Mouse (Mus musculus) megakaryocyte, embryonic 14.5 days (primary cell): ENCODE data around the gene Pbxip1. TPM values are rescaled to one million over a fixed set of nuclear protein-coding genes. Genes with fewer than 3 reads are reported as not detected.

ENCODE experiments used
- H3K27me3 ChIP-seq: replicated peaks from 2 replicates; pipeline ENCODE3; 2012; ENCODE audit warnings: inconsistent platforms
- H3K36me3 ChIP-seq: replicated peaks from 2 replicates; pipeline ENCODE3; 2012; ENCODE audit warnings: low read length, inconsistent platforms, mixed read lengths
- H3K4me1 ChIP-seq: 2 replicates; pipeline ENCODE4 v1.6.1; 2012; ENCODE audit warnings: inconsistent platforms
- H3K4me3 ChIP-seq: replicated peaks from 2 replicates; pipeline ENCODE3; 2012; ENCODE audit warnings: moderate library complexity, mild to moderate bottlenecking, inconsistent platforms
- H3K9me3 ChIP-seq: 2 replicates; pipeline ENCODE4 v1.6.1; 2012; ENCODE audit warnings: inconsistent platforms
- FLI1 ChIP-seq: IDR thresholded peaks from 2 replicates; pipeline ENCODE4 v1.6.1; 2012; ENCODE audit warnings: low read length, inconsistent platforms, mixed read lengths
- GATA1 ChIP-seq: IDR thresholded peaks from 3 replicates; pipeline ENCODE4 v1.6.1; 2012; ENCODE audit warnings: mixed read lengths, low read length, inconsistent platforms, borderline replicate concordance
- polyA plus RNA-seq: library from polyadenylated mRNA; stranded (reverse); fragments of >175 nt; gene quantifications from 2 replicates; pipeline ENCODE4 v1.2.3, GENCODE M21; 2012; ENCODE audit warnings: low replicate concordance; ENCODE audit not compliant: insufficient read depth

The Pbxip1 gene
- polyA plus RNA-seq, 1 experiment: 23.0 TPM

DNA sequence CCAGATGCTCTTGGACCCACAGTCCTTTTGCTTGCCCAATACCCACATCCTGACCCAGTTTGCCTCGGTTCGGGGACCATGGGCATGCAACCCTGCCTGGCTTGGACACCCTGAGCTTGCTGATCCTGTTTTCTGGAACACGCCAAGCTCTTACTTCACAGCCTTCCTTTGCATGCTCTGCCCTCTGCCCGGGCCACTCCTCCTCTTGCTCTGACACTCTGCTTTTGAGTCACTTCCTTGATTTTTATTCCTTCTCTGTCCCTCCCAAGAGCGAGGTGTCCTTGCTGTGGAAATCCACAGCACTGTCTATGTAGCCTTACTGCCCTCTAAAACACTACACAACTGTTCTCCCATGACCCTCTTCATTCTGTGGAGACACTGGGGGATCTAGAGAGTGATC is 45.7 kb downstream of the Pbxip1 start:
- Histone ChIP-seq H3K27me3 (peaks cover 33% of the 10 kb centered on the region), H3K4me3 (no peak overlapping the region), H3K4me1 (peaks cover 33% of the 10 kb centered on the region), H3K36me3 (no peaks in the 10 kb centered on the region), H3K9me3 (no peaks in the 10 kb centered on the region)
- no peak for TF ChIP-seq GATA1
- no peak for TF ChIP-seq FLI1

DNA sequence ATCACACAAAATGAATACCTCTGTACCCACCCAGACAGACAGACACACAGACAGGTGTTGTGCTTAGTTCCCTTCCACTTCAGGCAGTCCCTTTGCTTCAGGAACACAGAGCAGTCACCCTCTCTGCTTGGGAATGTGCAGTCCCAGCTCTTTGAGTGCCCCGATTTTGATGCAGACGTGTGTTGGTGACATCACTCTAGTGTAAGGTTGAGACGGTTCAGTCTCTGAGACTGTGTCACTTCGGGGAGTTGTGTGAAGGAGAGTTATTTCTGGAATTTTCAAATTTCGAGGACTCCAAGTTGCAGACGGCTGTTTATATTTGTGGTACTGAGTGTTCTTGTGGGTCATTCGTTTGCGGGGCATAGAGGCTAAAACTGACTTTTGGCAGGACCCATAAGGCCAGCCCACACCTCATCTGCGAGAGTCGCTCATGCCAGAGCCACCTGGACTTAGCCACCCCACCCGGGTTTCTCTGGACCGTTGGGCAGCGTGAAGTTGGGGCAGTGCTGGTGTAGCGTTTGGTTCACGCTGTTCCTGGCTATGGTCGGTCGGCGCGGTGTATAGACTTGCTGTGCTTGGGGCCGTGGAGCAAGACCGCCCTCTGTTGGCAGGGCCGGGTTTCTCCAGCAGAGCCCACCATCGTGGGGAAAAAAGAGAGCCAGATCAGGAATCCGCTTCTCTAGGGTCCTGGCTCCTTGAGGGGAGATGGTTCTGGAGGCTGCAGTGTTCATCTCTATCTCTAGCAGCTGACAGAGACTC is 48.4 kb downstream of the Pbxip1 start:
- H3K4me3 ChIP-seq: peak overlapping the region; percentile 87

DNA sequence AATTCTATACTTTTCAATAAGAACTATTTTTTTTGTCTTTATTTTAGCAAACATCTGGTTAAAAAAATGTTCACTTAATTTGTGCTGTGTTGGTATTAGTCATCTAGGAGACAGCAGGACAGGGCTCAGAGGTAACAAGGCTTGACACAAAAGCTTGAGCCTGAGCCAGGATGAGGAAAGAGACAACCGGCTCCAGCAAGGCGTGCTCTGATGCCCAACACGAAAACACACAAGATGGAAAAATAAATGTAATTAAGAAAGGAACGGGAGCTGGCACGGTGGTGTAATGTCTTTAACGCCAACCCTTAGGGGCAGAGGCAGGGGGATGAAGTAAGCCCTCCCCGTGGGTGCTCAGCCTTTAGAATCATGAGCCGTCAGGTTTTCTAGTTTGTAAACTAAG is 49.6 kb downstream of the Pbxip1 start:
- H3K27me3 ChIP-seq: peaks cover 59% of the 10 kb centered on the region
- H3K4me3 ChIP-seq: no peak overlapping the region
- H3K4me1 ChIP-seq: peaks cover 24% of the 10 kb centered on the region
- no peak for TF ChIP-seq FLI1
- TF ChIP-seq GATA1: no peak
- H3K36me3 ChIP-seq: no peaks in the 10 kb centered on the region
- H3K9me3 ChIP-seq: peaks cover 6% of the 10 kb centered on the region

More for the DNA sequence above, 48.4 kb downstream of the Pbxip1 start:
- Histone ChIP-seq H3K27me3 (peaks cover 48% of the 10 kb centered on the region), H3K9me3 (no peaks in the 10 kb centered on the region), H3K4me1 (peaks cover 24% of the 10 kb centered on the region), H3K36me3 (no peaks in the 10 kb centered on the region)
- TF ChIP-seq FLI1 (no peak), GATA1 (no peak)

DNA sequence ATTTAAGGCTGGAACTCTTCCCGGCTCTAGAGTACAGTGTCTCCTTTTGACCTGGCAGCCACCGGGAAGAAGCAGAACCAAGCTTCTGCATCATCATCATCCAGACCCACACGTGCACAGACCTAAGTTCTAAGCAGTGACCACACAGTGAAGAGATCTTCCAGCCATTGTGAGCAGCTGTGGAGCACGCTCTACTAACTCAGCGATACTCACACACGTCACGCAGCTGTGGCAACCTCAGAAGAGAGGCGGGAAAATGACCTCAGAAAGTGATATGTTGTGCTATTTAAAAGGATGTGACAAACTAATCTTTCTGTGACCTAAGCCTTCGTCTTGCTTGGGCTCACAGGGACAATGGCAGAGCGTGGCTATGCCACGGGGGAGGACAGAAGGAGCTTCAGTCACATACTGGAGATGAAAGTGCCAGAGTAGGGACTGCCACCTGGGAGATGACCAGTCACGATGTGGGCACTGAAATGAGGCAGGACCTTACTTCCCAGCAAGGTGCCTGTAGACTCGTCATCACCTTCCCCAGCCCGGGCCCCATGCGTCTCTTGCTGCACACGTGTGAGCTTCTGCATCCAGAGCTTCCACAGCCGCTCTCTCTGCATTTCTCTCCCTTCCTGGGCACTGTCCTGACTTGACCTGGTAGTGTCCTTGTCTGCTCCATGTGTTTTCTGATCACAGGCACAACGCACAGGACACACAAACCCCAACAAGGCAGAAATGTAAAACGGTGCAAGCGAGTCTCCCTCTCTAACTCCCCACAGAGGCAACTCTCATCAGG is 50.6 kb downstream of the Pbxip1 start:
- peaks cover 6% of the 10 kb centered on the region for H3K9me3 ChIP-seq
- H3K4me1 ChIP-seq: peaks cover 18% of the 10 kb centered on the region
- no peak overlapping the region for H3K4me3 ChIP-seq
- peaks cover 67% of the 10 kb centered on the region for H3K27me3 ChIP-seq
- no peaks in the 10 kb centered on the region for H3K36me3 ChIP-seq
- TF ChIP-seq GATA1 (no peak), FLI1 (no peak)

DNA sequence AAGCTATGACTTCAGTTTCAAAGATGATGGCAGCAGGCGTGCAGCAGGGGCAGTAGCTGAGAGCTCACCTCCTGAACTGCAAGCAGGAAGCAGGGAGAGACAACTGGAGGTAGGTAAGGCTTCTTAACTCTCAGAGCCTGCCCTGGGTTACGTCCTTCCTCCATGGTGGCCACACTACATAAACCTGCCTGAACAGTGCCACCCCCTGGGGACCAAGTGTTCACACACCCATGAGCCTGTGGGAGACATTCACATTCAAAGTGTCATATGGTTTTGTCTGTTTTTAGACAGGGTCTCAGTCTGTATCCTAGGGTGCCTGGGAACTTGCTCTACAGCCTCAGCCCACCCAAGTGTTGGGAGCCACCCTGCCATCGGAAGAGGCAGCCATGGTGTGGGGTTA is 54.3 kb downstream of the Pbxip1 start:
- peaks cover 3% of the 10 kb centered on the region; the same call in 1 of the 2 replicates for H3K4me1 ChIP-seq
- TF ChIP-seq FLI1: no peak
- TF ChIP-seq GATA1: no peak
- H3K27me3 ChIP-seq: peaks cover 77% of the 10 kb centered on the region

DNA sequence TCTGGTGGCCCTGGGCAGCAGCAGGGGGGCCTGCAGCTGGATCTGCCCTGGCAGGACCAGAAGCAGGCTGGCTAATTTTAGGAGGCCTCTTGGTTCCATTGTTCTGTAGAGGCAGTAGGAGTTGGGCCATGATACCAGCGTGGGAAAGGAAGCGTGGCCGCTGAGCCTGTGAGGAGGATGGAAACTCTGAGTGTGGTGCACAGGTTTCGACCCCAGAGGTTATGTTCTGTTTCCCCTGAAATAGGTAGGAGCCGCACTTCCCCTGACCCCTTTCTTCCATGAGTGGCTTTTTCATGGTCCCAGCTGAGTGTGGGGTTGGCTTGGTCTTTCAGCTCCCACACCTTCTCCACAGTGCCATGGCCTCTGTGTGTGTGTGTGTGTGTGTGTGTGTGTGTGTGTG is 55.1 kb downstream of the Pbxip1 start:
- H3K27me3 ChIP-seq: peaks cover 76% of the 10 kb centered on the region
- H3K4me1 ChIP-seq: peaks cover 3% of the 10 kb centered on the region; the same call in 1 of the 2 replicates
- H3K4me3 ChIP-seq: no peak overlapping the region
- H3K36me3 ChIP-seq: no peaks in the 10 kb centered on the region
- TF ChIP-seq GATA1 (no peak), FLI1 (no peak)
- H3K9me3 ChIP-seq: peaks cover 29% of the 10 kb centered on the region

More for the DNA sequence above, 54.3 kb downstream of the Pbxip1 start:
- no peaks in the 10 kb centered on the region for H3K36me3 ChIP-seq
- no peak overlapping the region for H3K4me3 ChIP-seq
- H3K9me3 ChIP-seq: peaks cover 22% of the 10 kb centered on the region

DNA sequence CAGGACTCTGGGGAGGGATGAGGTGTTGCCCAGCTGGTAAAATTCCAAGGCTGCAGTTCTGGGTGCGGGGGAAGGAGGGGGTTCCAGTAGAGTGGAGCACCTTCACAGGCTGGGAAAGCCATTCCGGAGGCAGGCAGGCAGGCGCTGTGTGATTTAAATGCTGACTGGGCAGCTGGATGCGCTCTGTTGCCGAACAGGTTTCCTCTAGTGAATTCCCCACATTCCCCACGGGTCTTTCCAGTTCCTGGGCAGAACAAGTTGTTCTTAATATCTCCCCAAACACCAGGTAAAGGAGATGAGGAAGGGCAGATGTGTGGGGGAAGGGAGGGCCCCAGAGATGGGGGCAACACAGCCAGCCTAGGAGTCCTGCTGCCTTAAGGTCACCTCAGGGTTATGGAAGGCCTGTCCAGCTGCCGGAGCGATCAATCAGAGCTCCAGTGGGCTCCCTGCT is 56.2 kb downstream of the Pbxip1 start:
- Histone ChIP-seq H3K27me3 (peaks cover 66% of the 10 kb centered on the region), H3K4me1 (no peaks in the 10 kb centered on the region), H3K9me3 (peaks cover 35% of the 10 kb centered on the region), H3K4me3 (no peak overlapping the region), H3K36me3 (no peaks in the 10 kb centered on the region)
- TF ChIP-seq GATA1: no peak

DNA sequence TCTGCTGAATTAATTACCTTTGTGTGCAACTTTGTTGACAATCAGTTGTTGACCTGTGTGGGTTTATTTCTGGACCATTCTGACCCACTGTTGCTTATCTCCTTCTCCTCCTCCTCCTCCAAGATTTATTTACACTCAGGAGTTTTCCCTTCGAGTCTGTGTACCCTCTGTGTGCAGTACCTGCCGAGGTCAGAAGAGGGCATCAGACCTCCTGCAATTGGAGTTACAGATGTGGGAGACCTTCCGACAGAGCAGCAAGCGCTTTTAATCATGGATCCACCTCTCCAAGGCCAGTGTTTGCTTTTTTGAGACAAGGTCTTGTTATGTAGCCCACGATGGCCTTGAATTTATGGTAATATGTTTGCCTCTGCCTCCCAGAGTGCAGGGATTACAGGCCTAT is 58.1 kb downstream of the Pbxip1 start:
- TF ChIP-seq FLI1 (no peak), GATA1 (no peak)
- peaks cover 35% of the 10 kb centered on the region for H3K9me3 ChIP-seq
- no peaks in the 10 kb centered on the region for H3K4me1 ChIP-seq
- no peaks in the 10 kb centered on the region for H3K36me3 ChIP-seq
- H3K27me3 ChIP-seq: peaks cover 52% of the 10 kb centered on the region
- H3K4me3 ChIP-seq: no peak overlapping the region

DNA sequence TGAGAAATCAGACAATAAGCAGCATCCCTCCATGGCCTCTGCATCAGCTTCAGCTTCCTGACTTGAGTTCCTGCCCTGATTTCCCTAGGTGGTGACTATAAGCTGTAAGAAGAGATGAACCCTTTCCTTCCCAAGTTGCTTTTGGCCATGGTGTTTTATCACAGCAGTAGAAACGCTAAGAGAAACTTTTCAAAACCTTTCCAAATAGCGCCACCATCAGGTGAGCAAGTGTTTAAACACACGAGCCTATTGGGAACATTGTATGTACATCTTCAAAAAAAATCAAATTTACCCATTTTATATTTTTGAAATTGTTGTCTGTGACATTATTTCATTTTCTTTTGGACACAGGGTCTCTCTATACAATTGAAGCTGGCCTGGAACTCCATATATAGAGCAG is 59.9 kb downstream of the Pbxip1 start:
- no peak overlapping the region for H3K4me3 ChIP-seq
- no peaks in the 10 kb centered on the region for H3K36me3 ChIP-seq
- no peaks in the 10 kb centered on the region for H3K4me1 ChIP-seq
- H3K27me3 ChIP-seq: peaks cover 42% of the 10 kb centered on the region
- no peak for TF ChIP-seq GATA1
- TF ChIP-seq FLI1: no peak
- H3K9me3 ChIP-seq: peaks cover 30% of the 10 kb centered on the region

DNA sequence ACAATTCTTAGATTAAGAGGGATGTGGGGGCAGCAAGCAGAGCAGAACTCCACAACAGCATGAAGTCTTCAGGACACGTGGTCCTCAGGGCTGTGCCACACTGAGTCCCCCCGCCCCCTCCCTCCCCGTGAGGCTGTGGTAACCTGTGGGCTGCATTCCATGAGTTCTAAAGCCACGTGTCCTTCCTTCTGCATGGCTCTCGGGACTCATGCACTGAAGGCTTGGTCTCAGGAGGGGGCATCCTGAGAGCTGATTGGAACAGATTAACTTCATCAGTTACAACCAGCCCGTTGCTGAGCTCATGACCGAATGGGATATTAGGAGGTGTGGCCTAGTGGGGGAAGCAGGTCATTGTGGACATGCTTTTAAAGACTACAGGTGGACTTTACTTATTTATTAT is 63.2 kb downstream of the Pbxip1 start:
- TF ChIP-seq GATA1: no peak
- H3K27me3 ChIP-seq: peaks cover 43% of the 10 kb centered on the region
- H3K4me3 ChIP-seq: no peak overlapping the region
- peaks cover 3% of the 10 kb centered on the region; the same call in 1 of the 2 replicates for H3K4me1 ChIP-seq
- no peaks in the 10 kb centered on the region for H3K36me3 ChIP-seq
- peaks cover 28% of the 10 kb centered on the region for H3K9me3 ChIP-seq

Other genes starting within 250 kb of the Pbxip1 start
- gene Gba, start 233.8 kb upstream of the Pbxip1 start, polyA plus RNA-seq: 8.5 and 10.8 TPM in 2 replicates
- gene Thbs3, start 221.5 kb upstream of the Pbxip1 start, polyA plus RNA-seq: 0.07 TPM in 1 of 2 replicates, not detected in the other
- gene Mtx1, start 209.6 kb upstream of the Pbxip1 start, polyA plus RNA-seq: 299 and 549 TPM in 2 replicates
- 0.29 and 1.2 TPM in 2 replicates for gene Muc1, start 207.6 kb upstream of the Pbxip1 start, polyA plus RNA-seq
- 81.0 and 225 TPM in 2 replicates for gene Krtcap2, start 190.7 kb upstream of the Pbxip1 start, polyA plus RNA-seq
- gene Trim46, start 190.4 kb upstream of the Pbxip1 start, polyA plus RNA-seq: 1.8 and 2.1 TPM in 2 replicates
- 435 and 701 TPM in 2 replicates for gene Dpm3, start 177.3 kb upstream of the Pbxip1 start, polyA plus RNA-seq
- 7.0 and 25.0 TPM in 2 replicates for gene Slc50a1, start 166.1 kb upstream of the Pbxip1 start, polyA plus RNA-seq
- 0.16 TPM in 1 of 2 replicates, not detected in the other for gene Efna1, start 155.6 kb upstream of the Pbxip1 start, polyA plus RNA-seq
- gene Efna3, start 113.7 kb upstream of the Pbxip1 start, polyA plus RNA-seq: not detected in 2 replicates
- gene Efna4, start 98.7 kb upstream of the Pbxip1 start, polyA plus RNA-seq: 0.29 TPM in 1 of 2 replicates, not detected in the other
- 36.8 and 135 TPM in 2 replicates for gene Adam15, start 86.7 kb upstream of the Pbxip1 start, polyA plus RNA-seq
- not detected in 2 replicates for gene Dcst2, start 74.7 kb upstream of the Pbxip1 start, polyA plus RNA-seq
- not detected in 2 replicates for gene Dcst1, start 71.5 kb upstream of the Pbxip1 start, polyA plus RNA-seq
- gene Zbtb7b, start 41.9 kb upstream of the Pbxip1 start, polyA plus RNA-seq: 76.2 and 120 TPM in 2 replicates
- 0.31 and 0.95 TPM in 2 replicates for gene Lenep, start 33.9 kb upstream of the Pbxip1 start, polyA plus RNA-seq
- 23.1 and 23.4 TPM in 2 replicates for gene Flad1, start 24.8 kb upstream of the Pbxip1 start, polyA plus RNA-seq
- gene Cks1b, start 18.3 kb upstream of the Pbxip1 start, polyA plus RNA-seq: 16.4 and 53.9 TPM in 2 replicates
- gene Shc1, start 18.3 kb upstream of the Pbxip1 start, polyA plus RNA-seq: 22.7 and 67.6 TPM in 2 replicates
- gene Pygo2, start 6.5 kb upstream of the Pbxip1 start, polyA plus RNA-seq: 35.3 and 137 TPM in 2 replicates
- 10.7 and 35.6 TPM in 2 replicates for gene Pmvk, start 17.8 kb downstream of the Pbxip1 start, polyA plus RNA-seq
- gene Kcnn3, start 83.5 kb downstream of the Pbxip1 start, polyA plus RNA-seq: not detected in 2 replicates